In genomic region chr2:34279726-34280125, GRCm38 (mm10) we compare ENCODE assay signal across 17 mouse cellular contexts.
DNase-seq lines count a peak whose midpoint lies in the region; ATAC-seq lines count a peak whose summit lies in the region.
"Had no signal": no experiment of that assay in that cellular context is flagged by ENCODE, and none has a peak within 500 bp of the region (broad histone marks: within the 10 kb centered on the region; RNA-seq: fewer than 3 reads in every experiment).

No protein-coding gene starts in this region.

- H3K36me3 ChIP-seq in hindbrain, embryonic 11.5 days (ENCODE audit: control insufficient read depth, insufficient read depth, low read length) = no peaks in the 10 kb centered on the region
- H3K36me3 ChIP-seq in midbrain, embryonic 13.5 days = no peaks in the 10 kb centered on the region
- H3K36me3 ChIP-seq: neural tube, embryonic 12.5 days had no signal

- no peak overlapping the region for H3K9ac ChIP-seq in hindbrain, embryonic 11.5 days (ENCODE audit: low read depth, low read length)
- H3K9ac ChIP-seq in midbrain, embryonic 13.5 days (replicated peaks) = no peak overlapping the region; the same call in 1 of the 2 replicates
- H3K9ac ChIP-seq: neural tube, embryonic 12.5 days had no signal

- no peaks in the 10 kb centered on the region for H3K4me1 ChIP-seq in hindbrain, embryonic 11.5 days (replicated peaks; ENCODE audit: control insufficient read depth, insufficient read depth, low read length)
- peaks cover 63% of the 10 kb centered on the region for H3K4me1 ChIP-seq in midbrain, embryonic 13.5 days (replicated peaks)

- H3K4me3 ChIP-seq in hindbrain, embryonic 11.5 days (ENCODE audit: low read depth, low read length) = no peak overlapping the region
- no peak overlapping the region for H3K4me3 ChIP-seq in midbrain, embryonic 13.5 days (replicated peaks)
- H3K4me3 ChIP-seq: erythroblast, embryonic 14.5 days; megakaryocyte, embryonic 14.5 days; neural tube, embryonic 12.5 days had no signal

- no peaks in the 10 kb centered on the region for H3K27me3 ChIP-seq in hindbrain, embryonic 11.5 days (ENCODE audit: control insufficient read depth, insufficient read depth, low read length)
- H3K27me3 ChIP-seq in midbrain, embryonic 13.5 days = no peaks in the 10 kb centered on the region
- H3K27me3 ChIP-seq: megakaryocyte, embryonic 14.5 days; neural tube, embryonic 12.5 days had no signal

- WGBS in hindbrain, embryonic 11.5 days = 42% methylated on average over 6 of the region's 6 CpGs
- 7% methylated on average over 6 of the region's 6 CpGs for whole genome bisulfite sequencing in midbrain, embryonic 13.5 days

- H3K9me3 ChIP-seq in hindbrain, embryonic 11.5 days (ENCODE audit: control insufficient read depth, low read length) = no peaks in the 10 kb centered on the region
- H3K9me3 ChIP-seq in midbrain, embryonic 13.5 days = no peaks in the 10 kb centered on the region
- H3K9me3 ChIP-seq: megakaryocyte, embryonic 14.5 days; neural tube, embryonic 12.5 days had no signal

- DNase-seq in left cerebral cortex, postnatal 4 days = peak; percentile 55
- no peak for DNase-seq in left cerebral cortex, postnatal 10 days (ENCODE audit: extremely low spot score in 1 of 2, low spot score in 2 of 2)
- DNase-seq in hindbrain, embryonic 11.5 days (ENCODE audit: low spot score) = no peak
- DNase-seq in retina, postnatal 1 day = peak; percentile 64
- DNase-seq in heart, postnatal 4 days = no peak
- no peak for DNase-seq in right cerebral cortex, postnatal 10 days (ENCODE audit: low spot score in 2 of 2)
- DNase-seq in thymus, postnatal 14 days = no peak
- DNase-seq: cerebellum, adult 9-10 months; heart, postnatal 14 days; kidney, adult 8-10 months; liver; right cerebral cortex, postnatal 14 days had no signal

- H3K4me2 ChIP-seq in hindbrain, embryonic 11.5 days (replicated peaks; ENCODE audit: low read depth, low read length) = no peak overlapping the region
- H3K4me2 ChIP-seq in midbrain, embryonic 13.5 days (replicated peaks) = peak overlapping the region; percentile 36
- H3K4me2 ChIP-seq: neural tube, embryonic 12.5 days had no signal

- peak overlapping the region; percentile 52 for H3K27ac ChIP-seq in hindbrain, embryonic 11.5 days (ENCODE audit: low read depth, low read length)
- peak overlapping the region; percentile 71 for H3K27ac ChIP-seq in midbrain, embryonic 13.5 days
- H3K27ac ChIP-seq: neural tube, embryonic 12.5 days had no signal

- no peak for ATAC-seq in hindbrain, embryonic 11.5 days (ENCODE audit: low FRiP score)
- ATAC-seq in midbrain, embryonic 13.5 days = 0 out of 2 replicates have a peak, but pooled peaks have one; percentile 30
- ATAC-seq: lung, postnatal 0 days had no signal

- intact Hi-C loops in left cerebral cortex, postnatal 4 days (cut with DNase I) = no loop called here
- intact Hi-C loops in left cerebral cortex, postnatal 10 days (cut with DNase I) = no loop called here

Comparison
In these comparisons a context has a peak if more than half of its experiments do, and no peak if none do; other contexts are left out.
1. DNase-seq: peak in left cerebral cortex, postnatal 4 days (single experiment) and retina, postnatal 1 day (single experiment); none in left cerebral cortex, postnatal 10 days (0 of 2), hindbrain, embryonic 11.5 days (single experiment), heart, postnatal 4 days (single experiment), right cerebral cortex, postnatal 10 days (0 of 2) and thymus, postnatal 14 days (single experiment).